Mouse (Mus musculus) embryonic stem cell, embryonic (primary cell): Measurements from ENCODE around the gene Txn1.

Source experiments
- CTCF ChIA-PET, 4 experiments: fragments of 300-600 bp in 2 of 4; fragments of 350-600 bp in 2 of 4; sonication (Branson Sonifier 250); formaldehyde crosslinking; loops; one replicate each; lab custom pipeline; 2022; ENCODE audit warnings: inconsistent platforms in 2 of 4; lab: Charles Lee
- POLR2A ChIA-PET, 4 experiments: fragments of 300-600 bp in 2 of 4; fragments of 350-600 bp in 2 of 4; sonication (Branson Sonifier 250); formaldehyde crosslinking; loops; one replicate each; lab custom pipeline; 2022; ENCODE audit warnings: antibody characterized with exemption in 4 of 4, inconsistent platforms in 1 of 4; lab: Charles Lee

Txn1 gene

DNA sequence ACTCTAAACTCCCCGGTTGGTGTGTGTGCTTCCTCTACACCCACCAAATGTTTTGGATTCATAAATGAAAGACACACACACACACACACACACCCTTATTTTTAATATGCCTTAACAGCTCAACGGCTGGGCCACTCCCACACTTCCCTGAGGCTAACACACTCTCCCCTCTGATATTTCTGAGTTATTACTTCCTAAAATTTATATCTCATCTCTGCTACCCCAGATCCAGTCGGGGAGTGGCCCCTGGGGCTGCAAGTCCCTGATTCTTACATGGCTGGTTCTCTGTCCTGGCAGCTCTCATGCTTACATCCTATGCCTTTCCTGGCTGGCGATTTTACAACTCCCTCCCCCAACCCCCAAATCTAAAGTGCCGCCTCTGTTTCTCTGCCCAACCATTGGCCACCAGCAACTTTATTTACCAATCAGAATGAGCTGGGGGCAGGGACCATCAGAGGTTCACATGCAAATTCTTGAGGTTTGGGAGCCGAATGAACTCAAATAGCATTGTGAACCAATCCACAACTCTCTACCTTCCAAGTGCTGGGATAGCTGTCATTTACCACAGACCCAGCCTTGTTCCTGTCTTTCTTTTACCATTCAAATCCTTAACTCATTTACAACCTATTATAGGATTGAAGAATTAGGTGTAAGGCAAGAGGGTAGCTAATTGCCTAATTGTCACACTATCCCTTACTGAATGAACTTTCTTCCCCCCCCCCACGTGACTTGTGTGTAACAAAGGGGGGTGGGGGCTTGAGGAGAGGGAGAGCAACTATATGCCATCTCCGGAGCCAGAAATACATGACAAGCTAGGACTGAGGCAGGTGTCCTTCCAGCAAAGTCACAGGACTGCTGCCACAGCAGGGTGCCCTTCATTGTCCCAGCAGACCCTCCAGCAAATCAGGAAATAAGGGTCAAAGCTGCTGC, 36.5 kb downstream of the Txn1 start:
- CTCF ChIA-PET: interaction anchor here in 3 of 4 experiments (0.6 to 2.2 kb wide), 18 partner anchors 17 to 850 kb away, joined by 3 to 9 read pairs (median 4); no protein-coding TSS in a partner anchor
- POLR2A ChIA-PET: interaction anchor here (0.5 to 8.9 kb wide), 77 partner anchors 9 to 1662 kb away, joined by 3 to 138 read pairs (median 5); partner anchors contain the start of genes Txn1 (in 4 of the 4), Ptpn3 (in 2 of the 4) and Hsdl2 (in 1 of the 4)

DNA sequence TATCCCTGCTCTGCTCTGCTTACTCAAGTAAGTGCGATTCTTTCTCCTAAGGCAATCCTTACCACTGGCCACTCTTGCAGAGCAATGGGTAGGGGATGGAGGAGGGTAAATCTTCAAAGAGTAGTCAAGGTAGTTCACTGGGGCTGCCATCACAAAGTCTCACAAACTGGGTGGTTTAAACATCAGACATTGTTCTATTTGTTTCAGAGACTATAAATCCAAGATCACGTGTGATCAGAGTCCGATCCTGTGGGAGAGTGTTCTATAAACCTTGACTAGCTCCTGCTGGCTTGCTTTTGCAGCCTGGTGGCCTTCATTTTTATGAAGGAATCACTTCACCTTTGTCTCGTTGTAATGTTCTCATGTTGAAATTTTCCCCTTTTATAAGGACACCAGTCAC, 39.5 kb downstream of the Txn1 start:
- CTCF ChIA-PET: interaction anchor here in 1 of 4 experiments (1.1 to 1.8 kb wide), 2 partner anchors 11 to 465 kb away, joined by 3 to 4 read pairs; no protein-coding TSS in a partner anchor

DNA sequence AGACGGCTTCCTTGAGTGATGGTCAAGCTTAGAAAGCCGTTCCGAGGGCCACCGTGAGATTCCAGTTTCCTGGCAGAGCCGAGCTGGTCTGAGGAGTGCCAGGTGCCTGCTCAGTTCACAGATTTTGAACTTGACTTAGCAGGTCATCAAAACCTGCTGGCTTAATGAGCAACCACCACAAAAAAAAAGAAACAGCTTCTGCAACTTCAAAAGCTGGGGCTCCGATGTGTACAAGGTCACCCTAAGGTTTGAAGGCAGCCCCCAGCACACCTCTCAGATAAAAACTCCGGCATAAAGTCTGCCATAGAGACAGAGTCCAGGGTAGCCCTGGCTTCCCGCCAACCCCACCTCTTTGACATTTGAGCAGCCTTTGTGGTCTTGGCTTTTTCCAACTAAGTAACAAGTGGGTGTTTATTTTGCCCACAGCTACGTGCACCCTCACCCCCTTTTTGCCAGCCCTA, 40.0 kb downstream of the Txn1 start, which contains the start of gene D630039A03Rik:
Gene D630039A03Rik, minus strand, starts transcription at position 97 of the 461 bp plus-strand sequence.
- ChIA-PET POLR2A (interaction anchor here in 3 of 4 experiments (0.6 to 8.9 kb wide), 14 partner anchors 9 to 337 kb away, joined by 3 to 130 read pairs (median 4); partner anchors contain the start of gene Txn1 (in 3 of the 3)), CTCF (interaction anchor here in 1 of 4 experiments (0.7 to 1.8 kb wide), 3 partner anchors 9 to 464 kb away, joined by 3 to 4 read pairs (median 3); no protein-coding TSS in a partner anchor)

More for the DNA sequence above, 39.5 kb downstream of the Txn1 start:
- POLR2A ChIA-PET: interaction anchor here in 3 of 4 experiments (0.6 to 8.9 kb wide), 16 partner anchors 8 to 336 kb away, joined by 3 to 130 read pairs (median 4); partner anchors contain the start of gene Txn1 (in 3 of the 3)

DNA sequence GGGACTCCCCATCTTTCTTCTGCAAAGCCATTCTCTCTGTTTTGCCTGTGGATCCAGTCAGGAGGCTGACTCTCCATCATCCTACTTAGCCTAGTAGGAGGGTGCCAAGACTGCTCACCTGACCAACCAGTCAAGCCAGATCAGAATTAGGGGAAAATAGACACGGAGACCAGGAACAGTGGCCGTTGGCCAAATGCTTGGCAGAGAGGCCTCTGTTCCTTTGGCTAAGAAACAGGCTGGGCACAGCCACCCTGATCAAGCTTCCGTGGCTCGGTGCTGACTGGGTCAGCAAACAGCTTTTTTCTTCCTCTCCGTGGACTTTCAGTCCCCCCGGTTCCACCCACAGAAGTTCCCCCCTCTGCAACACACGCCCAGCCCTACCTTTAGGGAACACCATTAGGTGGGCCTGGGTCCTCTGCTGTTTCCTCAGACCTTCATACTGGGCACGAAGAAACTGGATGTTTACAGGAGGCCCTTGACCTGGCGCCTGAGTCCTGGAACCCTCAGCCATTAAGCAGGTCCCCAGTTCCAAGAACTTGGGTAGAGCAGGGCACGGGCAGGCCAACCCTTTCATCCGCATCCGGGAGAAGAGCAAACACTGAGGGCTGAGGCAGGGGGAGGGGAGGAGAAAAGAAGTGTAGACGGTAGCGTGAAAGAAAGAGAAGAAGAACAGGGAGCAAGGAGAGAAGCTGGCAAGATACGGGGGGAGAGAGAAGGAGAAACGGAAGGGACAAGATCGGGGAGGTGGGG, 40.8 kb downstream of the Txn1 start:
- ChIA-PET POLR2A (interaction anchor here in 3 of 4 experiments (0.8 to 8.9 kb wide), 10 partner anchors 9 to 222 kb away, joined by 3 to 130 read pairs (median 6); partner anchors contain the start of gene Txn1 (in 3 of the 3)), CTCF (interaction anchor here in 1 of 4 experiments (0.7 to 1.8 kb wide), 3 partner anchors 8 to 464 kb away, joined by 3 to 4 read pairs (median 3); no protein-coding TSS in a partner anchor)

DNA sequence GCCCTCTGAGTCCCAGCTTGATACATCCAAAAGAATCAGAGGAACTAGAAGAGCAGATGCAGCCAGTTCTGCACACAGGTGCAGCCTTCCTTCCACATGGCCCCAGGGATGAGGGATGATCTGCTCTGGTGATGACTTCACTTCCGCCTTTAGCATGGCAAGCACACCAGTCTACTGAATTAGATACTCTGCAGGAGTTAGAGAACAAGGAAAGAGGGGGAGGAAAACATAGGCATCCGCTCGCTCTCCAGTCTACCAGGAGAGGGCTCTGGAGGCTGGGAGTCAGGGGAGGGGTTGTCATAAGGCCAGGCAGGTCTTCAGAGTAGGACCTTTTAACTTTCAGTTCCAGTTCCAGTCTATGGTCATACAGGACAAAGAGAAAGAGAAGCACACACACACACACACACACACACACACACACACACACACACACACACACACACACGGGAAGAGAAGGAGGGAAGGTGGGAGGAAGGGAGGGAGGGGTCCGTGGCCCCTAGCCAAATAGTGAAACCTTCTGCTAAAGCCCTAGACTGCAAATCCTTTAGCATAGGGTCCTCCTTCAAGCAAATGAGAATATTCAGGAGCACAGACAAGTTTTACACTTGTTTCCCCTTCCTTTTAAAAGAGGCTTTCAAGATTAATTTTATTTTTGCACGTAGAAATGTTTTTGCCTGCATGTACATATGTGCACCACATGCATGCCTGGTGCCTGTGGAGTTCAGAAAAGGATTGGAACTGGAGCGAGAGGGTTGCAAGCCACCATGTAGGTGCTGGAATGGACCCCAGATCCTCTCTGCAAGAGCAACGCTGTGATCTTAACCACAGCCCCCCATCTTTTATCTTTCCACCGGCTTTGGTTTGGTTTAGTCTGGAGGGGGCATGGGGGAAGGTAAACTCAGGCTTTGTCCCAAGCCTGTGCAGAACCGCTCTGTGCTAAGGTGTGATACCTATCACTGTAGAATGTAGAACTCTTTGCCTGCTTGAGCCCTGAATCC, 41.7 kb downstream of the Txn1 start:
- ChIA-PET CTCF (interaction anchor here in 1 of 4 experiments (0.6 to 1.8 kb wide), 4 partner anchors 9 to 339 kb away, joined by 3 to 4 read pairs (median 4); no protein-coding TSS in a partner anchor), POLR2A (interaction anchor here in 3 of 4 experiments (0.7 to 8.9 kb wide), 9 partner anchors 10 to 1802 kb away, joined by 3 to 130 read pairs (median 6); partner anchors contain the start of gene Txn1 (in 3 of the 3))

GRCm38 (mm10) chr4:57913021-57913420, 43.2 kb downstream of the Txn1 start:
- POLR2A ChIA-PET: interaction anchor here in 2 of 4 experiments (0.6 to 1.8 kb wide), 5 partner anchors 10 to 632 kb away, joined by 3 to 6 read pairs (median 3); partner anchors contain the start of gene Txn1 (in 1 of the 2)

GRCm38 (mm10) chr4:57908860-57909259, 47.4 kb downstream of the Txn1 start:
- ChIA-PET CTCF (no interaction called here), POLR2A (interaction anchor here in 3 of 4 experiments (0.5 to 2.0 kb wide), 5 partner anchors 11 to 47 kb away, joined by 3 to 14 read pairs (median 5); partner anchors contain the start of gene Txn1 (in 2 of the 3))

More at GRCm38 (mm10) chr4:57913021-57913420, 43.2 kb downstream of the Txn1 start:
- CTCF ChIA-PET: interaction anchor here in 1 of 4 experiments (1.1 kb wide), 1 partner anchor 240 kb away, joined by 3 read pairs; no protein-coding TSS in a partner anchor

DNA sequence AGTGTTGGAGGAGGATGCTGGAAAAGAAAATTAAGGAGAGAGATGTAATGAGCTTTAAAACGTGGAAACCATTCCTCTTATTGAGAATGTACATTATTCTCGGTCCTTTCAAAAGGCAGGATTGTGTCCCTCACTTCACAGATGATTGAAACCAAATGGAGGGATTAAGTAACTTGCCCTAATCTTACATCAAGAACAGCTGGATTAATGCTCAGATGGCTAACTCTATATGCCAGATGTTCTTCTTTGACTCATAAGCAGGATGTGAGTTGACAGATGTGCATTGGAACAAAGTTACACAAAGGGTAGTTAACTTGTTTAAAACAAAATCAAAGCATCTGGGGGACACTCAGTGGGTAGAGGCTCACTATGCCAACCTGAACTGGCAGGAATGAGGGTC, 49.5 kb downstream of the Txn1 start:
- POLR2A ChIA-PET: interaction anchor here in 3 of 4 experiments (0.6 to 6.8 kb wide), 12 partner anchors 10 to 217 kb away, joined by 3 to 41 read pairs (median 6); partner anchors contain the start of genes Txn1 (in 2 of the 3) and D630039A03Rik (in 1 of the 3)
- CTCF ChIA-PET: interaction anchor here in 1 of 4 experiments (0.9 to 2.7 kb wide), 5 partner anchors 9 to 298 kb away, joined by 3 to 7 read pairs (median 4); partner anchors contain the start of gene D630039A03Rik

DNA sequence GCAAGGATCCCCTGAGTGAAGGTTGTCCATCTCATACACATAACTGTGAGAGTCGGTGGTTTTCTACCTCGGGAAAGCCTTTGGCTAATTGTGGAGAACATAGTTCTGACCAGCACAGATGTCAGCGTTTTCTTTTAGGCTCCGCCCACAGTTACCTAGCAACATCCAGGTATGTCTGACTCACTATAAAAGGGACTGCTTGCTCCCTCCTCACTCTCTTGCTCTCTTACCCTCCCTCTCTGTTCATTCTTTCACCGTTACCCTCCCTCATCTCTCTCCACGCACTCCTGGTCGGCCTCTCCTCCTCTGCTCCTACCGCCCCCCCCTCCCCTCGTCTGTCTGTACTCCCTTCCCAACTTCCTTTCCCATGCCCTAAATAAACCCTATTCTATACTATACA, 51.6 kb downstream of the Txn1 start:
- ChIA-PET POLR2A (interaction anchor here in 1 of 4 experiments (1.1 to 6.8 kb wide), 4 partner anchors 15 to 245 kb away, joined by 3 to 41 read pairs (median 14); partner anchors contain the start of gene Txn1), CTCF (no interaction called here)

- POLR2A ChIA-PET: interaction anchor here in 2 of 4 experiments (0.6 to 6.8 kb wide), 7 partner anchors 16 to 244 kb away, joined by 3 to 41 read pairs (median 4); partner anchors contain the start of gene Txn1 (in 2 of the 2)
- CTCF ChIA-PET: no interaction called here
Measured at GRCm38 (mm10) chr4:57904211-57904610, 52.0 kb downstream of the Txn1 start.

DNA sequence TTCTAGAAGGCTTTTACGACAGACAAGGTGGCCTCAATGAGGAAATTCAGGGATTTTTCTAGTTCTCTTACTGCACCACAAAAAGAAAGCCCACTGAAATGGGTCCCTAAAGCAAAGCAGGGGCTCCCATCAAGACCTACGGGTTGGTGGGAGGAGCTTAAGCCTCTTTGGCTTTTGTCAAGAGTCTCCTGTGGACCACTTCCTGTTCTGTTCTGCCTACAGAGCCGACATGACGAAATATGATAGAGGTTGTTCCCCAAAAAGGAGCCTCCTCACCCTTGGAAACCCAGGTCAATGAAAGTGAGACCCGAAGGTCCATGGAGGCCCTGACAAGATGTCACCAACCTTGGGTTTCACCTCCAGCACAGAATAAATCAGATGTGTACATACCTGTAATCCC, 53.6 kb downstream of the Txn1 start:
- ChIA-PET POLR2A (interaction anchor here in 3 of 4 experiments (0.7 to 6.8 kb wide), 14 partner anchors 11 to 227 kb away, joined by 3 to 41 read pairs (median 6); partner anchors contain the start of genes D630039A03Rik (in 2 of the 3) and Txn1 (in 2 of the 3)), CTCF (interaction anchor here in 3 of 4 experiments (0.7 to 3.0 kb wide), 14 partner anchors 13 to 451 kb away, joined by 3 to 15 read pairs (median 4); no protein-coding TSS in a partner anchor)

- CTCF ChIA-PET: interaction anchor here (0.5 to 3.0 kb wide), 16 partner anchors 9 to 513 kb away, joined by 3 to 15 read pairs (median 4); no protein-coding TSS in a partner anchor
Measured at GRCm38 (mm10) chr4:57901210-57901609, 55.0 kb downstream of the Txn1 start.

GRCm38 (mm10) chr4:57896631-57897030, 59.6 kb downstream of the Txn1 start:
- ChIA-PET CTCF (no interaction called here), POLR2A (interaction anchor here in 2 of 4 experiments (0.7 kb wide), 2 partner anchors 144 to 616 kb away, joined by 3 to 4 read pairs; no protein-coding TSS in a partner anchor)

More at GRCm38 (mm10) chr4:57901210-57901609, 55.0 kb downstream of the Txn1 start:
- POLR2A ChIA-PET: interaction anchor here in 3 of 4 experiments (0.5 to 6.8 kb wide), 14 partner anchors 9 to 696 kb away, joined by 3 to 41 read pairs (median 6); partner anchors contain the start of genes Txn1 (in 3 of the 3) and D630039A03Rik (in 1 of the 3)

DNA sequence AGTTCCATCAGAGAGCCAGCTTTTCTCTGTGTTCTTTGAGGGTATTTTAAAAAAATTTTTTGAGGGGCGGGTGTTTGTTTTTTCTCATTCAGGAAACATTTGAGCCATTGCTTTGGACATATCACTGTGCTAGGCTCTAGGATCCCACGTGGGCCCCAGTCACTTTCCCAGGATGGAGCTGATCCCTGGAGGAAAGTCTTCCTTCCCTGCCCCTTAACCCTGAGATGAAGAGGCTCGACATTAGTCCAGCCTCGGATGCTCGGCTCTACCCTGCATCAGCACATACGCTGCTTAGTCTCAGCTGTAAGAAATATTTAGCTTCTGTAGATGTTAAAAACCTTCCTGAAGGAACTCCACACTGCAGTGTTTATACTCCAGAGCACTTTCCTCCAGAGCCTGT, 60.3 kb downstream of the Txn1 start:
- CTCF ChIA-PET: interaction anchor here in 1 of 4 experiments (0.5 kb wide), 1 partner anchor 84 kb away, joined by 3 read pairs; no protein-coding TSS in a partner anchor
- POLR2A ChIA-PET: interaction anchor here in 1 of 4 experiments (0.8 to 1.4 kb wide), 3 partner anchors 29 to 30 kb away, joined by 3 to 4 read pairs (median 4); no protein-coding TSS in a partner anchor

GRCm38 (mm10) chr4:57895140-57895539, 61.1 kb downstream of the Txn1 start:
- POLR2A ChIA-PET: interaction anchor here in 2 of 4 experiments (0.7 to 1.4 kb wide), 5 partner anchors 28 to 273 kb away, joined by 3 to 4 read pairs (median 3); no protein-coding TSS in a partner anchor
- CTCF ChIA-PET: no interaction called here
